Mouse (Mus musculus): ENCODE results near the gene Nlrc3.

- TF ChIP-seq POLR2A (IDR thresholded peaks at IDR 0.05; ENCODE audit: low read depth, low read length) (no peak), CTCF (conservative IDR thresholded peaks at IDR 0.05; ENCODE audit: insufficient read depth, insufficient read length, low read depth, low read length) (no peak)
Measured at GRCm38 (mm10) chr16:3923966-3924365, 52.5 kb downstream of the Nlrc3 start.
